Mouse (Mus musculus) liver, embryonic 15.5 days (tissue): ENCODE results near the gene Tmem234. TPM values are rescaled to one million over a fixed set of nuclear protein-coding genes. Genes with fewer than 3 reads are reported as not detected.
"Not testable (repeated sequence)": the region's sequence is repeated elsewhere in the genome, so short reads cannot be mapped to it uniquely, and the experiment has no call there.

ENCODE experiments used
- ATAC-seq: fragments of 200-750 bp; cut with Nextera tagmentation; 2 replicates; pipeline ENCODE4 v1.8.0; 2017; ENCODE audit warnings: moderate number of reproducible peaks, mild to moderate bottlenecking, moderate library complexity; ENCODE audit not compliant: insufficient read depth
- H3K27ac ChIP-seq: fragments of 300-500 bp; sonication (generic); replicated peaks from 2 replicates; pipeline ENCODE4 v1.5.1; 2015; ENCODE audit warnings: mild to moderate bottlenecking, inconsistent platforms
- H3K27me3 ChIP-seq: fragments of 300-500 bp; sonication (generic); 2 replicates; pipeline ENCODE4 v1.6.1; 2015; ENCODE audit warnings: mild to moderate bottlenecking, inconsistent platforms
- H3K36me3 ChIP-seq: fragments of 300-500 bp; sonication (generic); replicated peaks from 2 replicates; pipeline ENCODE4 v1.6.1; 2015; ENCODE audit warnings: moderate library complexity, mild to moderate bottlenecking, inconsistent platforms
- H3K4me1 ChIP-seq: fragments of 300-500 bp; sonication (generic); replicated peaks from 2 replicates; pipeline ENCODE4 v1.6.1; 2015; ENCODE audit warnings: inconsistent platforms
- H3K4me2 ChIP-seq: fragments of 300-500 bp; sonication (generic); 2 replicates; pipeline ENCODE4 v1.6.1; 2015; ENCODE audit warnings: moderate library complexity, mild to moderate bottlenecking, inconsistent platforms
- H3K4me3 ChIP-seq: fragments of 300-500 bp; sonication (generic); replicated peaks from 2 replicates; pipeline ENCODE4 v1.5.1; 2015; ENCODE audit warnings: mild to moderate bottlenecking, inconsistent platforms
- H3K9ac ChIP-seq: fragments of 300-500 bp; sonication (generic); 2 replicates; pipeline ENCODE4 v1.6.1; 2015; ENCODE audit warnings: moderate library complexity, mild to moderate bottlenecking, inconsistent platforms
- H3K9me3 ChIP-seq: fragments of 300-500 bp; sonication (generic); replicated peaks from 2 replicates; pipeline ENCODE4 v1.6.1; 2016; ENCODE audit warnings: inconsistent platforms
- WGBS: fragments of 180-500 bp; shearing (Covaris S2); methylation state at CpG from one replicate; pipeline ENCODE4 v1.1.7; 2015; ENCODE audit warnings: mixed read lengths; ENCODE audit not compliant: insufficient replicate concordance; 5-methylcytosine and 5-hydroxymethylcytosine counted together
- polyA plus RNA-seq: library from polyadenylated mRNA; unstranded; fragments of >200 nt; fragmentation: Nextera tagmentation; extraction: Ambion mirVana; gene quantifications from 2 replicates; pipeline ENCODE4 v1.2.1, GENCODE M21; 2015

Tmem234 gene
- polyA plus RNA-seq, result 113 and 115 TPM in 2 replicates

- H3K27ac ChIP-seq, result peak within 1 kb of the TSS; percentile 86
- peak; percentile 92 for ATAC-seq
- H3K4me1 ChIP-seq, result peaks cover 37% of the 10 kb centered on the region
- WGBS, result under 1% methylated on average over 74 of the region's 74 CpGs
- H3K9me3 ChIP-seq, result no peaks in the 10 kb centered on the region
- peak within 1 kb of the TSS; percentile 88 for H3K9ac ChIP-seq
- H3K4me2 ChIP-seq, result peak within 1 kb of the TSS; percentile 87
- H3K36me3 ChIP-seq, result peaks cover 65% of the 10 kb centered on the region
- H3K27me3 ChIP-seq, result no peaks in the 10 kb centered on the region
- peak within 1 kb of the TSS; percentile 81 for H3K4me3 ChIP-seq
Observed at GRCm38 (mm10) chr4:129600233-129601158, at the start of gene Tmem234, which contains the start of gene Eif3i. TSS of gene Tmem234 (plus strand) at chr4:129600668. TSS of gene Eif3i (minus strand) at chr4:129600648.

GRCm38 (mm10) chr4:129554512-129554911 lies 46.0 kb upstream of the Tmem234 start:
- H3K9ac ChIP-seq, H3K9me3 ChIP-seq, H3K4me3 ChIP-seq, H3K27ac ChIP-seq, H3K4me2 ChIP-seq, H3K36me3 ChIP-seq, ATAC-seq: not testable (repeated sequence)
- Histone ChIP-seq H3K4me1 (peaks cover 35% of the 10 kb centered on the region), H3K27me3 (peaks cover 33% of the 10 kb centered on the region)
- 79% methylated on average over 6 of the region's 6 CpGs for WGBS

- Histone ChIP-seq H3K4me1 (peaks cover 35% of the 10 kb centered on the region), H3K27me3 (peaks cover 35% of the 10 kb centered on the region), H3K36me3 (no peaks in the 10 kb centered on the region), H3K4me3 (peak overlapping the region; percentile 64), H3K9me3 (no peaks in the 10 kb centered on the region), H3K27ac (no peak overlapping the region), H3K4me2 (peak overlapping the region; percentile 86), H3K9ac (peak overlapping the region; percentile 25; the same call in 1 of the 2 replicates)
- WGBS, result 3% methylated on average over 16 of the region's 16 CpGs
- no peak for ATAC-seq
Observed at GRCm38 (mm10) chr4:129555421-129555861, 45.0 kb upstream of the Tmem234 start.

GRCm38 (mm10) chr4:129555862-129556531 lies 44.5 kb upstream of the Tmem234 start:
- Histone ChIP-seq H3K27me3 (peaks cover 36% of the 10 kb centered on the region), H3K27ac (no peak overlapping the region), H3K9ac (peak overlapping the region; percentile 25), H3K4me1 (peaks cover 35% of the 10 kb centered on the region), H3K9me3 (no peaks in the 10 kb centered on the region), H3K4me3 (peak overlapping the region; percentile 64), H3K4me2 (peak overlapping the region; percentile 86), H3K36me3 (no peaks in the 10 kb centered on the region)
- WGBS, result 1% methylated on average over 24 of the region's 24 CpGs
- no peak for ATAC-seq

- Histone ChIP-seq H3K36me3 (no peaks in the 10 kb centered on the region), H3K4me2 (peak overlapping the region; percentile 86), H3K4me1 (peaks cover 39% of the 10 kb centered on the region), H3K9me3 (no peaks in the 10 kb centered on the region), H3K9ac (peak overlapping the region; percentile 61), H3K4me3 (peak overlapping the region; percentile 64), H3K27ac (peak overlapping the region; percentile 82), H3K27me3 (peaks cover 36% of the 10 kb centered on the region)
- peak; percentile 65 for ATAC-seq
- WGBS, result 5% methylated on average over 33 of the region's 33 CpGs
Observed at GRCm38 (mm10) chr4:129556532-129557223, 43.8 kb upstream of the Tmem234 start.

- peak; percentile 85 for ATAC-seq
- peaks cover 45% of the 10 kb centered on the region for H3K4me1 ChIP-seq
- 62% methylated on average over 9 of the region's 9 CpGs for WGBS
- peaks cover 39% of the 10 kb centered on the region for H3K27me3 ChIP-seq
- peak overlapping the region; percentile 64 for H3K4me3 ChIP-seq
- peak overlapping the region; percentile 82 for H3K27ac ChIP-seq
- H3K9ac ChIP-seq, result peak overlapping the region; percentile 61
- H3K4me2 ChIP-seq, result peak overlapping the region; percentile 86
- H3K9me3 ChIP-seq, result no peaks in the 10 kb centered on the region
- H3K36me3 ChIP-seq, result no peaks in the 10 kb centered on the region
Observed at GRCm38 (mm10) chr4:129557256-129557808, 43.1 kb upstream of the Tmem234 start.

- peak overlapping the region; percentile 86; the same call in 1 of the 2 replicates for H3K4me2 ChIP-seq
- H3K4me1 ChIP-seq, result peaks cover 48% of the 10 kb centered on the region
- H3K4me3 ChIP-seq, result no peak overlapping the region
- ATAC-seq, result no peak
- H3K9ac ChIP-seq, result no peak overlapping the region
- H3K9me3 ChIP-seq, result no peaks in the 10 kb centered on the region
- 73% methylated on average over 12 of the region's 12 CpGs for WGBS
- peak overlapping the region; percentile 82 for H3K27ac ChIP-seq
- H3K27me3 ChIP-seq, result peaks cover 29% of the 10 kb centered on the region
- H3K36me3 ChIP-seq, result no peaks in the 10 kb centered on the region
Observed at GRCm38 (mm10) chr4:129558321-129558955, 42.0 kb upstream of the Tmem234 start.

- Histone ChIP-seq H3K9me3 (no peaks in the 10 kb centered on the region), H3K9ac (no peak overlapping the region), H3K4me2 (no peak overlapping the region), H3K36me3 (no peaks in the 10 kb centered on the region), H3K27me3 (peaks cover 8% of the 10 kb centered on the region), H3K4me1 (peaks cover 43% of the 10 kb centered on the region), H3K4me3 (no peak overlapping the region), H3K27ac (no peak overlapping the region)
- WGBS, result 50% methylated on average over 5 of the region's 5 CpGs
- no peak for ATAC-seq
Observed at GRCm38 (mm10) chr4:129561184-129561583, 39.3 kb upstream of the Tmem234 start.

GRCm38 (mm10) chr4:129563718-129564117 lies 36.8 kb upstream of the Tmem234 start:
- peaks cover 20% of the 10 kb centered on the region for H3K4me1 ChIP-seq
- peaks cover 6% of the 10 kb centered on the region; the same call in 1 of the 2 replicates for H3K27me3 ChIP-seq
- H3K36me3 ChIP-seq, result no peaks in the 10 kb centered on the region
- no peak overlapping the region for H3K27ac ChIP-seq
- H3K9me3 ChIP-seq, result no peaks in the 10 kb centered on the region
- 71% methylated on average over 8 of the region's 8 CpGs for WGBS
- no peak overlapping the region for H3K9ac ChIP-seq
- no peak overlapping the region for H3K4me2 ChIP-seq
- ATAC-seq, result no peak
- no peak overlapping the region for H3K4me3 ChIP-seq

- 73% methylated on average over 6 of the region's 6 CpGs for WGBS
- peaks cover 20% of the 10 kb centered on the region for H3K4me1 ChIP-seq
- no peak overlapping the region for H3K9ac ChIP-seq
- no peak overlapping the region for H3K27ac ChIP-seq
- H3K4me2 ChIP-seq, result no peak overlapping the region
- no peak for ATAC-seq
- no peaks in the 10 kb centered on the region for H3K9me3 ChIP-seq
- no peak overlapping the region for H3K4me3 ChIP-seq
- H3K36me3 ChIP-seq, result no peaks in the 10 kb centered on the region
- 0 out of 2 replicates have a peak, but pooled peaks cover 6% of the 10 kb centered on the region for H3K27me3 ChIP-seq
Observed at GRCm38 (mm10) chr4:129565139-129565538, 35.3 kb upstream of the Tmem234 start.
